Mouse (Mus musculus): Measurements from ENCODE around the gene Mbd4.

DNA sequence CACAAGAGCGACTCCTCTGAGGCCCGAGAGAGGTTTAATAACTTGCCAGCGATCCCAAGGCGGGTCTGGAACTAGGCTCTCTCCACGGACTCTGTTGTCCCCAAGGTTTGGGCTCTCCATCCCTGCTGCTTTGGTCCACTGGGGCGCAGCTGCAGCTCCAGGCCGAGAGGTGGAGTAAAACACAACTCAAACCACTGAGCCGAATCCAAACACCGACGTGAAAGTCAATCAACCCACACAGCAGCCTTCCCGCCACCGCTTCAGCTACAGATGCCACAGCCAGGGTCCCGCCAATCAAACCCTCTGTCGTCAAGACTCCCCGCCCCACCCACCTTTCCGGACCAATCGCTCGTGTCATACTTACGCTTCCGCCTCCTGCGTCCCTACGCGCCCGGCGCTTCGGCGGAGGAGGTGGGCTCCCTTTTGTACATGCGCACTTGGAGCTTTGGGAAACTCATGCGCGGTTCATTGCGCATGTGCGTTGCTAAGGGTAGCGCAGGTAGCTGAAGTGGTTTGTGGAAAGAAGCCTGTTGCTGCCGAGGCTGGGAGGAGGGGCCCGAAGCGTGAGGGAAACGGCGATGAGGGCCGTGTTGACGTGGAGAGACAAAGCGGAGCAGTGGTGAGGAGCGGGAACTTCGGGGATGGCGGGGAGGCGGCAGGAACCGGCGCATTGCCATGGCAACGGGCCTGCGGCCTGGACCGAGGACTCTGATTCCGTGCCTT is at the start of gene Mbd4, which contains the start of gene Ift122:
- TF ChIP-seq POLR2A (IDR thresholded peaks at IDR 0.05; ENCODE audit: borderline replicate concordance, insufficient read depth, low read length) (peak; percentile 31; the same call in 1 of the 2 replicates), CTCF (IDR thresholded peaks at IDR 0.05; ENCODE audit: borderline replicate concordance, insufficient read depth, low read depth, low read length) (no peak)
